Mouse (Mus musculus): ENCODE measurements around the gene Efhd1.

- no peak for TF ChIP-seq POLR2A (IDR thresholded peaks at IDR 0.05; ENCODE audit: control insufficient read depth, low read depth, low read length)
- TF ChIP-seq CTCF (IDR thresholded peaks at IDR 0.05; ENCODE audit: control insufficient read depth, insufficient read depth, insufficient replicate concordance, low read depth, low read length), result no peak
Observed at GRCm38 (mm10) chr1:87292420-87293190, 28.4 kb downstream of the Efhd1 start.

Data from testis, adult 2 months (tissue).